Comparison of ENCODE assay signal across 8 mouse cellular contexts in the genomic region with DNA sequence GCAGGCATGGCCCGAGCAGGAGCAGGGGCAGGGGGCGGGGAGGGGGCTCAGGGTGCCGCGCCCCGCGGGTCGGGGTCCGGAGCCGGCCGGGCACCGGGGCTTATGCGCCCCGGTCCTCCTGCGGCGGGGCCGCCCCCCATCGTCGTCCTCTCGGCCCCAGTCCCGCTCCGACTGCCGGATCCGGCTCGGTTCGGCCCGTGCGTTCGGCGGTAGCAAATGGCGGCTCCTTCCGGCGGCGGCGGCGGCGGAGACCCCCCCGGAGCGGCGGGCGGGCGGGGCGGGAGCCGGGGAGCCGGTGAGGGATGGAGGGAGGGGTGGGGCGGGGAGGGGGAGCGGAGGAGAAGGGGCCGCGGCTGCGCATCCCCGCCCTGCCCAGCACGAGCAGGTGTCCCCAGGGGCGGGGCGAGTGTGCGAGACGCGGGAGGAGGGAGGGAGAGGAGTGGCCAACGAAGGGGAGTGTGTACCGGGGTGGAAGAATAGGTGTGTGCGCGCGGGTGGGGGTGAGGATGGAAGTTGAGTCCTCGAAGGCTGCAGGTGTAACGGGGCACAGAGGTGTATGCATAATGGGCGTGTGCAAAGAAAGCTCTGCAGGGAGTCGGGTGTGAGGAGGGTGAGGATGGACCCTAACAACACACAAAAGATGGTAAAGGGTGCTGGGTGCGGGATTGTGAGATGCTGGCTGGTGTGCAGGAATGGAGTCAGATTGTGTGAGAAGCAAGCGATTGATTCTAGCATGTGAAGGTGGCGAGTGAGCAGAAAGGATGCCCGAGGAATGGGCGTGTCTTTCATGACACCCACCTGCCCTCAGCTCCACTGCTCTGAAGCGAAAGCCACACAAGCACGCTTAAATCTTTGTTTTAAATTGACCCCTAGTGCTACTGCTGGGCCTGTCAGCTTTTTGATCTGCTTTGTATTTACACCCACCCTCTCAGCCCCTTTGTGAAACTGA. TPM values are rescaled to one million over a fixed set of nuclear protein-coding genes. Genes with fewer than 3 reads are reported as not detected.
A peak's percentile ranks its signal among the peaks of the same experiment; 100 is the strongest.
DNase-seq lines count a peak whose midpoint lies in the region; ATAC-seq and TF ChIP-seq lines count a peak whose summit lies in the region.

March9 (minus strand) TSS at position 217 of the 949 bp plus-strand sequence.

- peak within 1 kb of the TSS; percentile 73 for H3K9ac ChIP-seq in kidney, embryonic 15.5 days

- 2% methylated on average over 56 of the region's 72 CpGs for WGBS in kidney, embryonic 15.5 days

- no peaks in the 10 kb centered on the region for H3K9me3 ChIP-seq in kidney, embryonic 15.5 days (replicated peaks)

- peak within 1 kb of the TSS; percentile 58 for H3K27ac ChIP-seq in kidney, embryonic 15.5 days
- H3K27ac ChIP-seq in testis, adult 2 months (ENCODE audit: control insufficient read depth, insufficient read depth, low read depth, low read length), result no peak within 1 kb of the TSS

- ATAC-seq in kidney, embryonic 15.5 days (replicated peaks; ENCODE audit: low FRiP score), result peak; percentile 30; the same call in 1 of the 2 replicates

- peak; percentile 63 to 72 for DNase-seq in left cerebral cortex, adult 18-20 months (ENCODE audit: low spot score in 2 of 2)
- no peak for DNase-seq in left cerebral cortex, adult 11 months (ENCODE audit: low spot score)
- peak; percentile 89 to 95 for DNase-seq in cerebellum, adult 18-20 months
- peak; percentile 78 to 80 for DNase-seq in frontal cortex, postnatal 10 days (ENCODE audit: low spot score in 2 of 2)
- DNase-seq in liver, result peak; percentile 72
- DNase-seq in naive thymus-derived CD4-positive, alpha-beta T cell, adult 2 months (ENCODE audit: low read depth), result peak; percentile 82

- H3K4me1 ChIP-seq in kidney, embryonic 15.5 days, result peaks cover 45% of the 10 kb centered on the region
- H3K4me1 ChIP-seq in testis, adult 2 months (ENCODE audit: control insufficient read depth, insufficient read depth, low read length), result peaks cover 25% of the 10 kb centered on the region

- peaks cover 32% of the 10 kb centered on the region for H3K36me3 ChIP-seq in kidney, embryonic 15.5 days
- H3K36me3 ChIP-seq in testis, adult 2 months (ENCODE audit: control insufficient read depth, insufficient read depth, low read length), result no peaks in the 10 kb centered on the region

- H3K4me3 ChIP-seq in kidney, embryonic 15.5 days (replicated peaks), result peak within 1 kb of the TSS; percentile 85
- peak within 1 kb of the TSS; percentile 78 for H3K4me3 ChIP-seq in testis, adult 2 months (ENCODE audit: control insufficient read depth, low read depth, low read length)

- no peak for TF ChIP-seq POLR2A in testis, adult 2 months (IDR thresholded peaks at IDR 0.05; ENCODE audit: control insufficient read depth, low read depth, low read length)

- H3K27me3 ChIP-seq in kidney, embryonic 15.5 days, result peaks cover 27% of the 10 kb centered on the region
- no peaks in the 10 kb centered on the region for H3K27me3 ChIP-seq in testis, adult 2 months (ENCODE audit: control insufficient read depth, insufficient read depth, low read length)

- peak within 1 kb of the TSS; percentile 96 for H3K4me2 ChIP-seq in kidney, embryonic 15.5 days

- no peak for TF ChIP-seq CTCF in testis, adult 2 months (IDR thresholded peaks at IDR 0.05; ENCODE audit: control insufficient read depth, insufficient read depth, insufficient replicate concordance, low read depth, low read length)

RNA-seq across cellular contexts. Expression of gene March9, which starts in this region (rescaled TPM):
- total RNA-seq in left cerebral cortex, adult 18-20 months (2021), result 10 to 100 TPM; 20.0 to 23.1 TPM
- 1.1 and 1.4 TPM in 2 replicates for polyA plus RNA-seq in kidney, embryonic 15.5 days (2015; fragmentation: Nextera tagmentation; extraction: Ambion mirVana)
- 2.1 TPM in 2 replicates for polyA plus RNA-seq in testis, adult 2 months (2012; rRNA removed)
